Mouse (Mus musculus): ENCODE measurements around the gene Mest. TPM values are rescaled to one million over a fixed set of nuclear protein-coding genes. Genes with fewer than 3 reads are reported as not detected.

Mest gene
- polyA plus RNA-seq (2017; shearing (Covaris generic)) = 0.61 TPM

DNA sequence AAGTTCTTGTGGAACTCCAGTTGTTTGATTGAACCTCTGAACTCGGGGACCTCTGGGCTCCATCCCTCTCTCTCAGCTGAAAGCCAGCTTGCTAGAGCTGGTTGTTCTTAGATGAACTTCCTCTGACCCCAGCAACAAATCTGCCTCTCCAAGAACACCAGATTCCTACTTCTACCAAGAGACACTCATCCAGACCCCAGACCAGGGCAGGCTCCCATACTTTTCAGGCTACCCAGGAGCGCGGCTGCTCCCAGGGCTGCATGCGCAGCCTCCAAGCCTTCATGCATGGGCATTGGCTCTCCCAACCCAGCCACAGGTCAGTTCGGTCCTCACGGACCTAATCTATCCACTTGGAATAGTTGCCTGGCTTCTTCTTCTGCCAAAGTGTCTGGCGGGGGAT, at the start of gene Mest:
Mest (plus strand) TSS at position 217 of the 400 bp plus-strand sequence.

DNA sequence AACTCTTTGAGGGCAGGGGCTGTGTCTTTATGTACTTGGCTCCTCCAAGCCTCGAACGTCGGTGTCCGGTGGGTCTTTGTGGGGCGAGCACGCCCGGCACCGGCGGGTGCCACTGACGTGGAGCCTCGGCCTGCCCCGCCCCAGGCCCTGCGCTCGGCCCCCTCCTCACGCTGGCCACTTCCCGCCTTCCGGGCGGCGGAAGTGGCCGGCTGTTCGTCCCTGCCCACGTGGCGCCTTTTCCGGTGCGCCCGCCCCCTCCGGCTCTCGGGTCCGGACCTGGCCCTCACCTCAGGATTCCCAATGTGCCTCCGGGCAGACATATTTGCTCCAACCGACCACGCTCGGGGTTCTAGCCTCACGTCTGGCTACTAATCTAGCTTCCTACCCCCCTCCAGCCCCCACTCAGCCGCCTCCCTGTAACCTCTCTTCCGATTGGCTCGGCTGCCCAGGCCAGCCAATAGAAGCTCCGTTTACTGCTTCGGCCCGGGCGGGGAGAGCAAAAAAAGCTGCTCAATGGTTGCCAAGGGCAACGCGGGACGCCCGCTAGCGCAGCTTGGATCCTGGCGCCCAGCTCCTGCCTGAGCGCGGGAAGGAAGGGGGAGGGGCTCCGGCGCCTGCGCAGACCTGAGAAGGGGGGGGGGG, 29.9 kb upstream of the Mest start, which contains the start of gene Cep41:
Cep41 (minus strand) TSS at position 400 of the 642 bp plus-strand sequence.

Other genes starting within 250 kb of the Mest start
- 57.3 TPM for gene Tmem209, start 213.8 kb upstream of the Mest start, polyA plus RNA-seq (2017; shearing (Covaris generic))
- gene Ssmem1, start 213.7 kb upstream of the Mest start, polyA plus RNA-seq (2017; shearing (Covaris generic)) = not detected
- gene Cpa2, start 182.0 kb upstream of the Mest start, polyA plus RNA-seq (2017; shearing (Covaris generic)) = 0.17 TPM
- not detected for gene Cpa4, start 155.2 kb upstream of the Mest start, polyA plus RNA-seq (2017; shearing (Covaris generic))
- gene Cpa5, start 112.5 kb upstream of the Mest start, polyA plus RNA-seq (2017; shearing (Covaris generic)) = not detected
- not detected for gene Cpa1, start 84.3 kb upstream of the Mest start, polyA plus RNA-seq (2017; shearing (Covaris generic))
- 10.1 TPM for gene Cep41, start 29.8 kb upstream of the Mest start, polyA plus RNA-seq (2017; shearing (Covaris generic))
- gene Copg2, start 173.2 kb downstream of the Mest start, polyA plus RNA-seq (2017; shearing (Covaris generic)) = 54.0 TPM
- 0.42 TPM for gene Tsga13, start 192.0 kb downstream of the Mest start, polyA plus RNA-seq (2017; shearing (Covaris generic))
- not detected for gene Klf14, start 235.5 kb downstream of the Mest start, polyA plus RNA-seq (2017; shearing (Covaris generic))